In genomic region chr3:68662386-68662785, GRCm38 (mm10) we compare ENCODE assay signal across 20 mouse cellular contexts. TPM values are rescaled to one million over a fixed set of nuclear protein-coding genes. Genes with fewer than 3 reads are reported as not detected.
DNase-seq lines count a peak whose midpoint lies in the region; ATAC-seq lines count a peak whose summit lies in the region.
"Had no signal": no experiment of that assay in that cellular context is flagged by ENCODE, and none has a peak within 500 bp of the region (broad histone marks: within the 10 kb centered on the region; RNA-seq: fewer than 3 reads in every experiment).

No protein-coding gene starts in this region.

- peak; percentile 66 for ATAC-seq in megakaryocyte, adult 5-6 weeks (ENCODE audit: poor library complexity, severe bottlenecking)
- ATAC-seq: forebrain, embryonic 15.5 days; hindbrain, embryonic 16.5 days; Patski had no signal

- peak; percentile 74 for DNase-seq in 416B (ENCODE audit: low read depth)
- DNase-seq in adipocyte (ENCODE audit: low spot score) = peak; percentile 74
- DNase-seq in right cerebral cortex, postnatal 25 days = no peak
- DNase-seq in neural tube, embryonic 10.5 days (ENCODE audit: extremely low spot score, low spot score) = no peak
- DNase-seq in spleen, postnatal 4 days (ENCODE audit: low spot score in 2 of 2) = no peak
- DNase-seq: adrenal gland, adult 2 months; adrenal gland, postnatal 14 days; cerebellum, adult 11 months; cerebellum, adult 2 months; cerebellum, adult 9-11 months; cerebellum, postnatal 25 days; embryo, embryonic 11 days; gastrocnemius, postnatal 25 days; heart, postnatal 10 days; heart, postnatal 36 days had no signal

RNA-seq across cellular contexts. Expression of gene Il12a, which starts 28.1 kb away (rescaled TPM):
- total RNA-seq in megakaryocyte, adult 5-6 weeks (2015) = 1.1 and 1.9 TPM in 2 replicates
- 3.1 and 7.6 TPM in 2 replicates for total RNA-seq in megakaryocyte, adult 5-6 weeks (2017)
- total RNA-seq: ES-E14 had no signal

Comparison
In these comparisons a context has a peak if more than half of its experiments do, and no peak if none do; other contexts are left out.
1. DNase-seq: peak in 416B (single experiment) and adipocyte (single experiment); none in right cerebral cortex, postnatal 25 days (single experiment), neural tube, embryonic 10.5 days (single experiment) and spleen, postnatal 4 days (0 of 2).